In the genomic region with DNA sequence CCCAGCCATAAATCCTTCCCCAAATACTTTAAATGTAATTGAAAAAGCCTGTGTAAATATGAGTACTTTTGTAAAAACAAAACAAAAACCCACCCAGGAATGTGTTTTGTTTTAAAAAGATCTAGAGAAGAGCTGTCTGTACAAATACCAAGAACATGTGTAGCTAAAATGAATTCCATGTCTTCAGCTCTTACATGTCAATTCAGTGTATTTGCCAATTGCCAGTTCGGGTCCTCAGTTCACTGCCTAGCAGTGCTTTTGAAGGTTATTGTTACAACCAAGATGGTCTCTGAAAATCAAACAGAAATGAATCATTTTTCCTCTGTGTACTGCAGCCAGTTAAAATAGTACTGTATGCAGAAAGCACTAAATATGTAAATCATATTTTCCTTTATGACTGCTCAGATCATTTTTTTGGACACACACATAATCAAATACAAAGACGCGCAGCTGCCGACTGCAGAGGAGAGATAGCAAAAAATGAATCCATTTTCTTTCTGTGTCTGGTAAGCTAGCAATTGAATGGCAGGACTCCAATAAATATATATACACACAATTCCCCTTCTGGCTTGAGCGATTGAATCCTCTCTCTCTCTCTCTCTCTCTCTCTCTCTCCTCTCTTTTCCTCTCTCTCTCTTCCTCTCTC, we compare ENCODE assay signal across 14 mouse cellular contexts.
A peak's percentile ranks its signal among the peaks of the same experiment; 100 is the strongest.
DNase-seq lines count a peak whose midpoint lies in the region; ATAC-seq and TF ChIP-seq lines count a peak whose summit lies in the region.
"Had no signal": no experiment of that assay in that cellular context is flagged by ENCODE, and none has a peak within 500 bp of the region (broad histone marks: within the 10 kb centered on the region; RNA-seq: fewer than 3 reads in every experiment).

No protein-coding gene starts in this region.

- ATAC-seq in hindbrain, embryonic 14.5 days (ENCODE audit: low FRiP score): 0 out of 2 replicates have a peak, but pooled peaks have one; percentile 23
- no peak for ATAC-seq in hindbrain, postnatal 0 days
- ATAC-seq in midbrain, embryonic 11.5 days (ENCODE audit: low FRiP score): no peak
- ATAC-seq in embryonic facial prominence, embryonic 14.5 days (ENCODE audit: low read depth): no peak
- ATAC-seq in midbrain, embryonic 16.5 days: peak; percentile 37; the same call in 1 of the 2 replicates
- ATAC-seq in liver, postnatal 0 days: no peak

- no peak overlapping the region for H3K4me3 ChIP-seq in hindbrain, embryonic 14.5 days (replicated peaks; ENCODE audit: low read length)
- no peak overlapping the region for H3K4me3 ChIP-seq in hindbrain, postnatal 0 days (ENCODE audit: low read length)
- H3K4me3 ChIP-seq in midbrain, embryonic 11.5 days (ENCODE audit: low read depth, low read length): no peak overlapping the region
- no peak overlapping the region for H3K4me3 ChIP-seq in midbrain, embryonic 10.5 days
- no peak overlapping the region for H3K4me3 ChIP-seq in embryonic facial prominence, embryonic 14.5 days (ENCODE audit: low read depth, low read length)
- H3K4me3 ChIP-seq in midbrain, embryonic 16.5 days (ENCODE audit: low read depth, low read length): no peak overlapping the region
- H3K4me3 ChIP-seq in liver, postnatal 0 days (ENCODE audit: low read depth, low read length): no peak overlapping the region
- H3K4me3 ChIP-seq: heart, embryonic 15.5 days had no signal

- H3K9ac ChIP-seq in hindbrain, embryonic 14.5 days: no peak overlapping the region
- H3K9ac ChIP-seq in hindbrain, postnatal 0 days (replicated peaks; ENCODE audit: low read length): no peak overlapping the region
- H3K9ac ChIP-seq in midbrain, embryonic 11.5 days (ENCODE audit: low read length): no peak overlapping the region
- H3K9ac ChIP-seq in embryonic facial prominence, embryonic 14.5 days (ENCODE audit: low read depth, low read length): no peak overlapping the region
- no peak overlapping the region for H3K9ac ChIP-seq in midbrain, embryonic 16.5 days (ENCODE audit: low read depth, low read length)
- no peak overlapping the region for H3K9ac ChIP-seq in liver, postnatal 0 days (replicated peaks)
- H3K9ac ChIP-seq: heart, embryonic 15.5 days had no signal

- no peak overlapping the region for H3K4me2 ChIP-seq in hindbrain, embryonic 14.5 days (replicated peaks)
- H3K4me2 ChIP-seq in hindbrain, postnatal 0 days (ENCODE audit: low read depth, low read length): no peak overlapping the region
- H3K4me2 ChIP-seq in midbrain, embryonic 11.5 days: no peak overlapping the region
- no peak overlapping the region for H3K4me2 ChIP-seq in embryonic facial prominence, embryonic 14.5 days (ENCODE audit: low read depth, low read length)
- no peak overlapping the region for H3K4me2 ChIP-seq in midbrain, embryonic 16.5 days (ENCODE audit: low read length)
- H3K4me2 ChIP-seq in liver, postnatal 0 days (ENCODE audit: low read depth, low read length): no peak overlapping the region
- H3K4me2 ChIP-seq: heart, embryonic 15.5 days had no signal

- no peak for TF ChIP-seq EP300 in liver, postnatal 0 days (IDR thresholded peaks at IDR 0.05; ENCODE audit: low read depth)

- H3K36me3 ChIP-seq in hindbrain, embryonic 14.5 days (replicated peaks; ENCODE audit: control insufficient read depth, insufficient read depth): no peaks in the 10 kb centered on the region
- H3K36me3 ChIP-seq in hindbrain, postnatal 0 days (ENCODE audit: insufficient read depth, low read length): no peaks in the 10 kb centered on the region
- H3K36me3 ChIP-seq in midbrain, embryonic 11.5 days (ENCODE audit: control insufficient read depth, insufficient read depth, low read length): no peaks in the 10 kb centered on the region
- H3K36me3 ChIP-seq in midbrain, embryonic 10.5 days: no peaks in the 10 kb centered on the region
- H3K36me3 ChIP-seq in embryonic facial prominence, embryonic 14.5 days (ENCODE audit: control insufficient read depth, insufficient read depth, low read length): 0 out of 2 replicates have a peak, but pooled peaks cover 3% of the 10 kb centered on the region
- no peaks in the 10 kb centered on the region for H3K36me3 ChIP-seq in midbrain, embryonic 16.5 days (ENCODE audit: control insufficient read depth, insufficient read depth, low read length)
- H3K36me3 ChIP-seq in liver, postnatal 0 days (replicated peaks; ENCODE audit: insufficient read depth, low read length): no peaks in the 10 kb centered on the region
- H3K36me3 ChIP-seq: G1E; heart, embryonic 15.5 days had no signal

- no peaks in the 10 kb centered on the region for H3K27me3 ChIP-seq in hindbrain, embryonic 14.5 days (ENCODE audit: control insufficient read depth, insufficient read depth, low read length)
- no peaks in the 10 kb centered on the region for H3K27me3 ChIP-seq in hindbrain, postnatal 0 days (ENCODE audit: insufficient read depth, low read length)
- no peaks in the 10 kb centered on the region for H3K27me3 ChIP-seq in midbrain, embryonic 11.5 days (ENCODE audit: control insufficient read depth, insufficient read depth, low read length)
- no peaks in the 10 kb centered on the region for H3K27me3 ChIP-seq in midbrain, embryonic 10.5 days (ENCODE audit: low read depth, poor library complexity, severe bottlenecking)
- no peaks in the 10 kb centered on the region for H3K27me3 ChIP-seq in embryonic facial prominence, embryonic 14.5 days (replicated peaks; ENCODE audit: control insufficient read depth, insufficient read depth, low read length)
- no peaks in the 10 kb centered on the region for H3K27me3 ChIP-seq in midbrain, embryonic 16.5 days (ENCODE audit: control insufficient read depth, insufficient read depth, low read depth, low read length)
- H3K27me3 ChIP-seq in liver, postnatal 0 days (ENCODE audit: insufficient read depth, low read length): no peaks in the 10 kb centered on the region
- H3K27me3 ChIP-seq: heart, embryonic 15.5 days had no signal

- peak overlapping the region; percentile 38 for H3K27ac ChIP-seq in hindbrain, embryonic 14.5 days
- no peak overlapping the region for H3K27ac ChIP-seq in hindbrain, postnatal 0 days
- H3K27ac ChIP-seq in midbrain, embryonic 11.5 days (ENCODE audit: low read depth, low read length): no peak overlapping the region
- no peak overlapping the region for H3K27ac ChIP-seq in midbrain, embryonic 10.5 days (replicated peaks)
- H3K27ac ChIP-seq in embryonic facial prominence, embryonic 14.5 days (replicated peaks; ENCODE audit: low read depth, low read length): peak overlapping the region; percentile 41; the same call in 1 of the 2 replicates
- peak overlapping the region; percentile 83 for H3K27ac ChIP-seq in midbrain, embryonic 16.5 days (ENCODE audit: low read length)
- no peak overlapping the region for H3K27ac ChIP-seq in liver, postnatal 0 days (ENCODE audit: low read depth)
- H3K27ac ChIP-seq: heart, embryonic 15.5 days had no signal

- no peak for DNase-seq in hindbrain, embryonic 14.5 days (ENCODE audit: low spot score)
- no peak for DNase-seq in hindbrain, postnatal 0 days (ENCODE audit: low spot score)
- peak; percentile 81 for DNase-seq in midbrain, embryonic 11.5 days (ENCODE audit: low spot score, missing footprints)
- no peak for DNase-seq in midbrain, embryonic 10.5 days (ENCODE audit: low spot score)
- DNase-seq in embryonic facial prominence, embryonic 14.5 days (ENCODE audit: low spot score): peak; percentile 79
- no peak for DNase-seq in liver, postnatal 0 days
- DNase-seq in cerebellum, adult 11-12 months: no peak
- DNase-seq: adrenal gland, postnatal 14 days; cerebellum, postnatal 14 days; kidney, postnatal 10 days; right cerebral cortex, adult 18-20 months had no signal

- no peaks in the 10 kb centered on the region for H3K9me3 ChIP-seq in hindbrain, embryonic 14.5 days (ENCODE audit: control insufficient read depth, low read length)
- H3K9me3 ChIP-seq in hindbrain, postnatal 0 days (ENCODE audit: low read length): no peaks in the 10 kb centered on the region
- no peaks in the 10 kb centered on the region for H3K9me3 ChIP-seq in midbrain, embryonic 11.5 days (ENCODE audit: control insufficient read depth, low read length)
- H3K9me3 ChIP-seq in midbrain, embryonic 10.5 days (replicated peaks): no peaks in the 10 kb centered on the region
- no peaks in the 10 kb centered on the region for H3K9me3 ChIP-seq in embryonic facial prominence, embryonic 14.5 days (ENCODE audit: control insufficient read depth, low read length)
- no peaks in the 10 kb centered on the region for H3K9me3 ChIP-seq in midbrain, embryonic 16.5 days (replicated peaks; ENCODE audit: control insufficient read depth, low read length, poor library complexity, severe bottlenecking)
- H3K9me3 ChIP-seq in liver, postnatal 0 days (ENCODE audit: low read length): no peaks in the 10 kb centered on the region
- H3K9me3 ChIP-seq: G1E; heart, embryonic 15.5 days had no signal

- H3K4me1 ChIP-seq in hindbrain, embryonic 14.5 days (replicated peaks; ENCODE audit: control insufficient read depth, insufficient read depth, low read length): 0 out of 2 replicates have a peak, but pooled peaks cover 16% of the 10 kb centered on the region
- H3K4me1 ChIP-seq in hindbrain, postnatal 0 days (ENCODE audit: insufficient read depth, low read length): no peaks in the 10 kb centered on the region; the same call in 1 of the 2 replicates
- no peaks in the 10 kb centered on the region for H3K4me1 ChIP-seq in midbrain, embryonic 11.5 days (ENCODE audit: control insufficient read depth, insufficient read depth, low read length)
- H3K4me1 ChIP-seq in midbrain, embryonic 10.5 days: peaks cover 12% of the 10 kb centered on the region
- H3K4me1 ChIP-seq in embryonic facial prominence, embryonic 14.5 days (ENCODE audit: control insufficient read depth, insufficient read depth, low read length): peaks cover 16% of the 10 kb centered on the region
- peaks cover 27% of the 10 kb centered on the region for H3K4me1 ChIP-seq in midbrain, embryonic 16.5 days (ENCODE audit: control insufficient read depth, insufficient read depth, low read length)
- no peaks in the 10 kb centered on the region for H3K4me1 ChIP-seq in liver, postnatal 0 days (ENCODE audit: insufficient read depth)

- no peak for TF ChIP-seq CTCF in hindbrain, postnatal 0 days (IDR thresholded peaks at IDR 0.05; ENCODE audit: low read depth)
- TF ChIP-seq CTCF in liver, postnatal 0 days (IDR thresholded peaks at IDR 0.05; ENCODE audit: low read depth): no peak

- 61% methylated on average over 5 of the region's 5 CpGs for WGBS in hindbrain, embryonic 14.5 days
- 70% methylated on average over 5 of the region's 5 CpGs for WGBS in hindbrain, postnatal 0 days
- 80% methylated on average over 5 of the region's 5 CpGs for WGBS in midbrain, embryonic 11.5 days
- 93% methylated on average over 5 of the region's 5 CpGs for WGBS in midbrain, embryonic 10.5 days
- WGBS in embryonic facial prominence, embryonic 14.5 days: 39% methylated on average over 5 of the region's 5 CpGs
- 50% methylated on average over 5 of the region's 5 CpGs for WGBS in midbrain, embryonic 16.5 days
- WGBS in liver, postnatal 0 days (ENCODE audit: insufficient replicate concordance): 78% methylated on average over 5 of the region's 5 CpGs

Comparison
In these comparisons a context has a peak if more than half of its experiments do, and no peak if none do; other contexts are left out.
1. ATAC-seq: peak in hindbrain, embryonic 14.5 days (single experiment) and midbrain, embryonic 16.5 days (single experiment); none in hindbrain, postnatal 0 days (single experiment), midbrain, embryonic 11.5 days (single experiment), embryonic facial prominence, embryonic 14.5 days (single experiment) and liver, postnatal 0 days (single experiment).
2. DNase-seq: peak in midbrain, embryonic 11.5 days (single experiment) and embryonic facial prominence, embryonic 14.5 days (single experiment); none in hindbrain, embryonic 14.5 days (single experiment), hindbrain, postnatal 0 days (single experiment), midbrain, embryonic 10.5 days (single experiment), liver, postnatal 0 days (single experiment) and cerebellum, adult 11-12 months (single experiment).
3. H3K27ac ChIP-seq: peak in hindbrain, embryonic 14.5 days (single experiment), embryonic facial prominence, embryonic 14.5 days (single experiment) and midbrain, embryonic 16.5 days (single experiment); none in hindbrain, postnatal 0 days (single experiment), midbrain, embryonic 11.5 days (single experiment), midbrain, embryonic 10.5 days (single experiment) and liver, postnatal 0 days (single experiment).